Mouse (Mus musculus) stomach, adult 2 months (tissue): ENCODE measurements around the gene Large2. TPM values are rescaled to one million over a fixed set of nuclear protein-coding genes. Genes with fewer than 3 reads are reported as not detected.

Experiments
- polyA plus RNA-seq: library from polyadenylated mRNA; depleted of rRNA; stranded (reverse); fragments of >200 nt; gene quantifications from 2 replicates; pipeline ENCODE4 v1.2.3, GENCODE M21; 2012; rRNA removed

The Large2 gene
- 18.8 and 24.3 TPM in 2 replicates for polyA plus RNA-seq

DNA sequence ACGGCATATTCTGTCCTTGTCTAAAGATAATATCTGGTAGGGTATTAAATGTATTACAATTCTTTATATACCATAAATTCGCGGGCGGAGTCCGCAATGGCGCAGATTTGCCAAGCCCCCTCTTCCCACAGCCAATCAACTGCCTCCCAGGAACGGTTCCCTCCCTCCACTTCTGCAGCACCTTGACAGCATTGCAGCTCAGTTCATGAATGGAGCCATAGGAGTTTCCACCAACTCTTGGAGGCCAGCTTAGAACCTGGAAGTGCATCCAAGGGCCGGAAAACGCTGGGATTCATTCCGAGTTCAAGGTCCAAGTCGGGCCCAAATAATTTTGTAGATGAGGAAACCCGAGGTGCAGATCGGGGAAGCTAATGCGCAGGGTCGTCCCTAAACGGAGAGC, at the start of gene Large2, which contains the start of gene Pex16:
Gene Large2 (minus strand): TSS at position 356 of the 400 bp plus-strand sequence.
Gene Pex16 (plus strand): TSS at position 163 of the 400 bp plus-strand sequence.

DNA sequence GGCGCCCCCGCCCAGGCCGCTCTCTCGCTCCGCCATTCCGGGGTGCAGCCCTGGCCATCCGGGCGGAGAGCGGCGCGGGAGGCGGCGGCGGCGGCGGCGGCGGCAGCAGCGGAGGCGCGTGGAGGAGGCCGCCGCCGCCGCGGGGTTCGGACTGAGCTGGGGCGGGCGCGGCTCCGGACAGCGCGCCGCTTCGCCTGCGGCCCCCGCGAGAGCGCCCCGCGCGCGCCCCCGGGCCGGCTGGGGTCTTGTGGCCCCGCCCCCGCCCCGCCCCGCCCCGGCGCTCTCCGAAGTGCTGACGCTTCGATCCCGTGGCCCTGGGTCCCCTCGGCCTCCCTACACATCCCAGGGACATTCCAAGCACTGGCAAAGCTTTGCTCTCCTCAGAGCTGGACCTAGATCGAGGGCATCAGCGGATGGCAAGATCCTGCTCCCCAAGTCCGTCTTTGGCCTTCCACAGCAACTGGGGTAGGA, 26.5 kb upstream of the Large2 start, which contains the start of gene Mapk8ip1:
Gene Mapk8ip1 (minus strand): TSS at position 173 of the 471 bp plus-strand sequence.

DNA sequence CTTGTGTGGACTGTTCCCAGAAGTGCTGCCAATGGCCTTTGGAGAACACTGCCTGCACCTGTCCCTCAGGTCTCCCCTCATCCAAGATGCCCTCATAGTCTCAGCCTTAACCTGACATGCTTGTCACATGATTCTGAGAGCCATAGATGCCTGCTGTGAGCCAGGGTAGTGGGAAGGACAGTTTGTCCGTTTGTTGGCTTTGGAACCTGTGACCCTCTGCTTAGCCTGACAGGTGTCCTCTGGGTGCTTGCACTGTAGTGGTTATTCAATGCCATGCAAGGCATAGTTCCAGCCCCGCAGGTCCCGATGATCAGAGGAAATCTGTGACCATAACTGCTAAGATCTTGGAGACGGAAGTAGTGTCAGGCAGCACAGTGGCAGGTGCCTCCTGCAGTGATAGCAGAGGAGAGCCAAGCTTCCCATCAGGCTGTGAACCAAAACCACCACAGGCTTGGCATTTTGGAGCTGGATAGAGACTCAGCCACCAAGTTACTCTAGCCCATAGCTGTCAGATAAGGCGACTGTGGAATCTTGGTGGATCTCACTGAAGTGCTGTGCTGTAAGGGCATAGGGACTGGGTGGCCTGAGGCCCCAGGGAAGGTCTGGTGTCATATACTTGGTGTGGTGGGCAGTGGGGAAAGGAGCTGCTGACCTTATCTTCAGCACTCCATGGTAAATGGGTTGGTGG, 7.4 kb upstream of the Large2 start, which contains the start of gene 1700029I15Rik:
Gene 1700029I15Rik (plus strand): TSS at position 638 of the 688 bp plus-strand sequence.

Other genes with a start within 250 kb of the Large2 start
- 28.4 and 37.6 TPM in 2 replicates for gene Pex16, start 193 bp downstream of the Large2 start, polyA plus RNA-seq
- gene 1700029I15Rik, start 7.7 kb upstream of the Large2 start, polyA plus RNA-seq: 1.9 and 4.2 TPM in 2 replicates
- gene Mapk8ip1, start 26.4 kb upstream of the Large2 start, polyA plus RNA-seq: 9.8 and 13.1 TPM in 2 replicates
- gene Cry2, start 59.2 kb upstream of the Large2 start, polyA plus RNA-seq: 5.8 and 6.1 TPM in 2 replicates
- gene Slc35c1, start 85.7 kb upstream of the Large2 start, polyA plus RNA-seq: 101 and 119 TPM in 2 replicates
- 3.6 and 5.4 TPM in 2 replicates for gene Chst1, start 224.8 kb upstream of the Large2 start, polyA plus RNA-seq